Mouse (Mus musculus): ENCODE measurements around the gene Serac1. TPM values are rescaled to one million over a fixed set of nuclear protein-coding genes. Genes with fewer than 3 reads are reported as not detected.

Serac1 gene
- polyA plus RNA-seq, 1 experiment from 2014 or later = 7.0 TPM

DNA sequence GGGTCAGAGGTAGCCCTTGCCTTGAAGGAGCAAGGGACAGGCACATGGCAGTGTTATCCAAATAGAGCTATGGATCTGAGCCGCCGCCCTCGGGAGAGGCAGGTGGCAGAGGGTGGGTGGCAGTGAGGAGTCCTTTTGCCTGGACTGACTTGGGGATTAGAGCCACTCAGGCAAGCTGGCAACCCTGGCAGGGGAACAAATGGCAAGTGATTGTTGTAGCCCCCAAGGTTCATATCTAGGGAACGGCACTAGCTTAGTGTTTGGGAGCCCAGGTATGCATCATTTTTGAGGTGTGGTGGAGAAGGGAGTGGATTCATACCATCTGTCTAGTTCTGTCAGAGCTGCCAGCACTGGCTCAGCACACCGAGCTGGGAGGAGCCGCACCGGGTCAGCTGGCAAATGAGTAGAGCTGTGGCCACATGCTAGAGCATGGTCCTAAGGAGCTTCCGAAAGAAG, 78.6 kb downstream of the Serac1 start:
- in situ Hi-C loops (cut with MboI; ENCODE audit: low pct_unique_long_range_greater_than_20kb) = loop anchor here (25.0 kb wide), 1 partner anchor 564 kb away; the partner anchor contains the start of gene Tmem242
- DNase-seq (ENCODE audit: low read depth, low spot score) (no peak), ATAC-seq (peak; percentile 35)
- no peak for TF ChIP-seq CTCF (IDR thresholded peaks at IDR 0.05)
- POLR2A ChIA-PET = no interaction called here
- CTCF ChIA-PET = interaction anchor here (1.9 kb wide), 1 partner anchor 13 kb away, joined by 4 read pairs; no protein-coding TSS in a partner anchor
- H3K27me3 ChIP-seq = no peaks in the 10 kb centered on the region

DNA sequence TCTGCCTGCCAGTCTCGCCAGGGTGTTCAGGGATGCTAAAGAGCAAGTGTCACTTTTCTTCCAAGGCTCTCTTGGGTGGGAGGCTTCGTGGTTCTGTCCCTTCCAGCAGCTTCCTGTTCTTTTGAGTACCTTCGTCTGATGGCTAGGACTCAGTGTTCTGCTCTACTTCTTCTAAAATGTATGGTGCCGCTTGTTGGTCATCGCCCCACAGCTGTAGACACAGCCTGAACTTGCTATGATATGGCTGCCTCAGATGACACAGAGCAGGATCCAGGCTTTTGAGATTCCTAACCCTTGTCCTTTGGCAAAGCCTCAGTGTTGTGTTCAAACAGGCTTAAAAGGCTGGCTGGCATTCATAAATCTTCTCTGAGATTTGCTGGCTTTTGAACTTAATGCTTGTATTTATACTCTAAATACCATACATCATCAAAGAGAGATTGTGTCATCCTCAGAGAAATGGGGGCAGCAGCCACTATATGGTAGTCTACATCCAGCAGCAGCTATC, 80.5 kb downstream of the Serac1 start:
- ChIA-PET CTCF (interaction anchor here (0.9 to 1.5 kb wide), 2 partner anchors 57 to 61 kb away, joined by 3 read pairs; no protein-coding TSS in a partner anchor), POLR2A (no interaction called here)
- no peaks in the 10 kb centered on the region for H3K27me3 ChIP-seq
- in situ Hi-C loops (cut with MboI; ENCODE audit: low pct_unique_long_range_greater_than_20kb) = no loop called here
- no peak for TF ChIP-seq CTCF (IDR thresholded peaks at IDR 0.05)
- DNase-seq (ENCODE audit: low read depth, low spot score) (no peak), ATAC-seq (no peak)

DNA sequence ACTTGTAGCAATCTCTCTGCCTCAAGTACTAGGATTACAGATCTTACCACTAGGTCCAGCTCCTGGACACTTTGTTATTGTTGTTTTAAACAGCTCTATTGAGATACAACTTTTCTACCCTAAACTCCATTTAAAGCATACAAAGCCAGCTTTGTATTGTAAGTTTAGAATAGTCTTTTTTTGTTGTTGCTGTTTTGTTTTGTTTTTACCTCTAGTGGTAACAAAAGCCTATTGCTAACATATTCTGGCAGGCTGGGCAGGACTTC, 81.4 kb downstream of the Serac1 start:
- CTCF ChIA-PET = interaction anchor here (0.7 to 3.0 kb wide), 4 partner anchors 9 to 60 kb away, joined by 3 to 9 read pairs (median 3); no protein-coding TSS in a partner anchor
- POLR2A ChIA-PET = no interaction called here
- H3K27me3 ChIP-seq = no peaks in the 10 kb centered on the region
- ATAC-seq = no peak
- no peak for DNase-seq (ENCODE audit: low read depth, low spot score)
- in situ Hi-C loops (cut with MboI; ENCODE audit: low pct_unique_long_range_greater_than_20kb) = no loop called here
- TF ChIP-seq CTCF (IDR thresholded peaks at IDR 0.05) = no peak

DNA sequence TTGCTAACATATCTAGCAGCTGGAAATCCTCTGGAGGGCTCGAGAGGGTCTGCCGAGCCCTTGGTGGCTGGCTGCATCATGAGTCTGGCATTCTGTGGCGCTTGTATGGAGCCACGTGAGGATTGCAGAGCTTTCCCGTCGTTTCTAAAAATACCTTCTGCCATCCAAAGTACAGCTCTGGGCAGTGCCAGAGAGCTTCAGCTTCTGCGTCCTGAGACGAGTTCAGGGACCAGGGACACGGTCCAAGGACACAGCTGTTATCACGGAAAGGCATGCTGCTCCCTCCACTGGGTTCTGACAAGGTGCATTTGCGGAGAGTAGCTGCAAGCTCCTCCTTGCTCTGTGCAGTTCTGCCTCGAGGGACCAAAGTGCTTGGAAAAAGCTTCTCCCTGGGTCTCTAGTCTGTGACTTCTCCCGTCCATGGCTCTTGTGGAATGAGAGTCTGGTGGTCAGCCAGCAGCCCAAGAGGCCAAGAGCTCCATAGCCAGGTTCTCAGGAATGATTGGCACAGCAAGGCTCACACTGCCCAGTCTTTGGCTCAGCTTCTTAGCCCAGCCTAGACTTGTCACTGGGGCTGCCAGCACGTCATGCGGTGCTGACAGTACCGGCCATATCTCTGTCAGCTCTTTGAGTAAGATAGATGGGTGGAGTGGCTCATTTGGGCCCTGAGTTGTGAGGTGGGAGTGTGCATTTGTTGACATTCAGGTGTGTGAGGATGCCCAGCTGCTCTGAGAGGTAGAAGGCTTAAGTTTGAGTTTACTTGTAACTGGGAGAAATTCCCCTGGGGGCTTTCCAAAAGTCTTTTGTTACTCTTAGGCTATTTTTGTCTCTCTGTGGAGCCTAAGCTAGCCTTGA, 81.9 kb downstream of the Serac1 start:
- no peaks in the 10 kb centered on the region for H3K27me3 ChIP-seq
- DNase-seq (ENCODE audit: low read depth, low spot score) = no peak
- POLR2A ChIA-PET = interaction anchor here (0.7 kb wide), 1 partner anchor 37 kb away, joined by 4 read pairs; no protein-coding TSS in a partner anchor
- CTCF ChIA-PET = interaction anchor here (0.5 to 3.0 kb wide), 7 partner anchors 8 to 60 kb away, joined by 3 to 9 read pairs (median 3); no protein-coding TSS in a partner anchor
- no peak for TF ChIP-seq CTCF (IDR thresholded peaks at IDR 0.05)
- ATAC-seq = peak; percentile 17
- in situ Hi-C loops (cut with MboI; ENCODE audit: low pct_unique_long_range_greater_than_20kb) = no loop called here

- ChIA-PET CTCF (interaction anchor here (0.9 to 3.0 kb wide), 5 partner anchors 11 to 45 kb away, joined by 3 to 9 read pairs (median 3); no protein-coding TSS in a partner anchor), POLR2A (no interaction called here)
- TF ChIP-seq CTCF (IDR thresholded peaks at IDR 0.05) = no peak
- ATAC-seq = no peak
- DNase-seq (ENCODE audit: low read depth, low spot score) = no peak
- no peaks in the 10 kb centered on the region for H3K27me3 ChIP-seq
- in situ Hi-C loops (cut with MboI; ENCODE audit: low pct_unique_long_range_greater_than_20kb) = no loop called here
Observed at GRCm38 (mm10) chr17:5996589-5996988, 83.0 kb downstream of the Serac1 start.

- no peaks in the 10 kb centered on the region for H3K27me3 ChIP-seq
- in situ Hi-C loops (cut with MboI; ENCODE audit: low pct_unique_long_range_greater_than_20kb) = no loop called here
- POLR2A ChIA-PET = no interaction called here
- CTCF ChIA-PET = interaction anchor here (1.2 to 2.9 kb wide), 4 partner anchors 9 to 54 kb away, joined by 3 to 8 read pairs (median 6); partner anchors contain the start of gene Synj2
- no peak for TF ChIP-seq CTCF (IDR thresholded peaks at IDR 0.05)
- DNase-seq (ENCODE audit: low read depth, low spot score) (no peak), ATAC-seq (peak; percentile 84)
Observed at GRCm38 (mm10) chr17:5994606-5995005, 84.9 kb downstream of the Serac1 start.

DNA sequence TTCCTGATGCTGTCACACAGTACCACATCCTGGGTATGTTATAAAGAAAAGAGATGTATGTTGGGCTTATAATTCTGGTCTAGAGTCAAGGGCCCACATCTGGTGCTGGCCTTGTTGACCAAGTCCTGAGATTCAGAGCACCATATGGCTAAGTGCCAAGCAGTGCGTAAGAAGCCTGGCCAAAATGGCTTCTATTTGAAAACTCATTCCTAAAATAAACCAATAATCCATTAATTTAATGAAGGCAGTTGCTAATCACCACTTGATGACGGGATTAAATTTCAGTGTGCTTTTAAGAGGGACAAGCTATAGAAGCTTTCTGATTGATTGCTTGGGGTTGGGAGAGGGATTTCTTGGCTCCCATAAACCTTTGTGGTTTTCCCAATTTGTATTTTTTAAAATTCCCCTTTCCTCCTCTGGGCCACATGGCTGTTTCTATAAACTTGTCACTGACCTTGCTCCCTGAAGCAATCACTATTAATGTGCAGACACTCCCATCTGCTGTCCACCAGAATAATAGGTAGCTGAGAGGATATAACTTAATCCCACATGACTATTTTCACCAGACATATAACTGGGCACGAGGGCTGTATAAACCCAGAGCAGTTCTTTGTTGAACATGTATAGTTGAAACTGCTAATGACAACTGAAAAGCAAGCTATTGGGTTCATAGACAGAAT, 85.8 kb downstream of the Serac1 start:
- TF ChIP-seq CTCF (IDR thresholded peaks at IDR 0.05) = no peak
- H3K27me3 ChIP-seq = no peaks in the 10 kb centered on the region
- POLR2A ChIA-PET = interaction anchor here (0.7 kb wide), 1 partner anchor 15 kb away, joined by 3 read pairs; no protein-coding TSS in a partner anchor
- ATAC-seq (no peak), DNase-seq (ENCODE audit: low read depth, low spot score) (no peak)
- in situ Hi-C loops (cut with MboI; ENCODE audit: low pct_unique_long_range_greater_than_20kb) = no loop called here
- CTCF ChIA-PET = interaction anchor here (1.1 to 2.9 kb wide), 5 partner anchors 8 to 53 kb away, joined by 3 to 8 read pairs (median 6); partner anchors contain the start of gene Synj2

- ChIA-PET CTCF (interaction anchor here (1.1 to 2.9 kb wide), 3 partner anchors 10 to 52 kb away, joined by 4 to 8 read pairs (median 7); partner anchors contain the start of gene Synj2), POLR2A (no interaction called here)
- DNase-seq (ENCODE audit: low read depth, low spot score) (no peak), ATAC-seq (peak; percentile 42)
- in situ Hi-C loops (cut with MboI; ENCODE audit: low pct_unique_long_range_greater_than_20kb) = no loop called here
- TF ChIP-seq CTCF (IDR thresholded peaks at IDR 0.05) = no peak
- H3K27me3 ChIP-seq = no peaks in the 10 kb centered on the region
Observed at GRCm38 (mm10) chr17:5992866-5993580, 86.5 kb downstream of the Serac1 start.

Other genes with a start within 250 kb of the Serac1 start
- gene Snx9, start 238.4 kb downstream of the Serac1 start, polyA plus RNA-seq (2021) = 98.4 TPM
- gene Synj2, start 138.5 kb downstream of the Serac1 start, polyA plus RNA-seq (2021) = 6.0 TPM
- gene Gtf2h5, start within 50 bp of the Serac1 start, polyA plus RNA-seq (2021) = 84.7 TPM
- gene Tulp4, start 26.7 kb upstream of the Serac1 start, polyA plus RNA-seq (2021) = 70.8 TPM
- gene Tmem181a, start 177.1 kb upstream of the Serac1 start, polyA plus RNA-seq (2021) = 8.5 TPM
- 5.7 TPM for gene Dynlt1a, start 237.8 kb upstream of the Serac1 start, polyA plus RNA-seq (2021)

Data from Patski (cell line).